Mouse (Mus musculus) heart, adult 2 months (tissue): Measurements from ENCODE around the gene Gdpgp1. TPM values are rescaled to one million over a fixed set of nuclear protein-coding genes. Genes with fewer than 3 reads are reported as not detected.

Source experiments
- DNase-seq, 2 experiments: peaks; one replicate each; pipeline ENCODE4 v3.0.0; 2021
- H3K27ac ChIP-seq: fragments of 200-600 bp; 2 replicates; pipeline ENCODE4 v1.8.1; 2022
- H3K27me3 ChIP-seq: fragments of 200-500 bp; 2 replicates; pipeline ENCODE4 v1.6.1; 2012; ENCODE audit warnings: mild to moderate bottlenecking, low read length, inconsistent platforms, mixed read lengths; ENCODE audit not compliant: control insufficient read depth, insufficient read depth
- H3K36me3 ChIP-seq: fragments of 200-500 bp; 2 replicates; pipeline ENCODE4 v1.6.1; 2012; ENCODE audit warnings: low read length, inconsistent platforms; ENCODE audit not compliant: control insufficient read depth, insufficient read depth
- H3K4me1 ChIP-seq: fragments of 200-500 bp; 2 replicates; pipeline ENCODE4 v1.6.1; 2011; ENCODE audit warnings: low read length; ENCODE audit not compliant: control insufficient read depth, insufficient read depth
- H3K4me3 ChIP-seq: fragments of 200-600 bp; 2 replicates; pipeline ENCODE4 v1.8.1; 2022
- H3K79me2 ChIP-seq: fragments of 200-500 bp; replicated peaks from 2 replicates; pipeline ENCODE4 v1.6.1; 2012; ENCODE audit warnings: mild to moderate bottlenecking, inconsistent platforms, low read length, moderate library complexity, mixed read lengths; ENCODE audit not compliant: control insufficient read depth, insufficient read depth
- H3K9ac ChIP-seq: fragments of 200-500 bp; 2 replicates; pipeline ENCODE4 v1.6.1; 2012; ENCODE audit warnings: low read depth, mild to moderate bottlenecking, control low read depth, inconsistent platforms, low read length, mixed read lengths
- CTCF ChIP-seq: fragments of 200-600 bp; IDR thresholded peaks from 2 replicates; pipeline ENCODE4 v1.8.1; 2022; ENCODE audit warnings: antibody characterized with exemption, mild to moderate bottlenecking, moderate library complexity
- EP300 ChIP-seq: fragments of 200-500 bp; IDR thresholded peaks from 2 replicates; pipeline ENCODE4 v1.6.1; 2011; ENCODE audit warnings: low read depth, low read length, control low read depth; ENCODE audit not compliant: insufficient read depth
- POLR2A ChIP-seq: fragments of 200-500 bp; IDR thresholded peaks from 2 replicates; pipeline ENCODE4 v1.6.1; 2011; ENCODE audit warnings: mild to moderate bottlenecking, low read depth, low read length, control low read depth; ENCODE audit not compliant: insufficient read depth
- WGBS: fragments of 180-500 bp; shearing (Covaris S2); methylation state at CpG from one replicate; pipeline ENCODE4 v1.1.7; 2018; 5-methylcytosine and 5-hydroxymethylcytosine counted together
- intact Hi-C: fragments of 180-260 bp; cut with DNase I; formaldehyde crosslinking; loops from one replicate; pipeline ENCODE4 v1.15.1; 2025
- polyA plus RNA-seq: library from polyadenylated mRNA; depleted of rRNA; stranded (reverse); fragments of >200 nt; gene quantifications from 2 replicates; pipeline ENCODE4 v1.2.3, GENCODE M21; 2012
- total RNA-seq, 2 experiments: library from RNA; stranded (reverse); gene quantifications; 2 replicates each; pipeline ENCODE4 v1.2.3; 2021

Gdpgp1 gene
- total and polyA plus RNA-seq, 3 experiments: 1.4 to 2.2 (median 1.5) TPM

DNA sequence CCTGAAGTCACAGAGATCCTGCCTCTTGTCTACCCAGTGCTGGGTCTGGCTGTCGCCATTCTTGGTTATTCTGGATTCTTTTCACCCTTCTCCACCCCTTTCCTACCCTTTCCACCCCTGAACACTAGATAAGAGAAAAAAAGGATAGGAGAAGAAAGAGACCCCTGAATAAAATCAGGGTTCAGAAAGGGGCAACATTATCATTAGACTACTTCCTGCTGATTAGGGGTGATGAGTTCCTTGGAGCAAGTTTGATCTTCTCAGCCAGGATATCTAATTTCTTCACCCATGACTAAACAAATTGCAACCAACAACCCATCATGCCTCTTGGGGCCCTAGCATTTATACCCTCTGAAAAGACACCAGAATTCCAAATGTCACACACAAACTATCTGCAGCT, 35.1 kb downstream of the Gdpgp1 start:
- no peaks in the 10 kb centered on the region for H3K27me3 ChIP-seq
- WGBS: 63% methylated on average over 1 of the region's 1 CpGs
- intact Hi-C loops: no loop called here
- H3K4me3 ChIP-seq: no peak overlapping the region
- no peaks in the 10 kb centered on the region for H3K36me3 ChIP-seq
- TF ChIP-seq EP300 (no peak), POLR2A (no peak)
- no peak for DNase-seq
- peaks cover 2% of the 10 kb centered on the region for H3K4me1 ChIP-seq
- H3K79me2 ChIP-seq: no peaks in the 10 kb centered on the region
- no peak overlapping the region for H3K27ac ChIP-seq
- no peak overlapping the region for H3K9ac ChIP-seq

DNA sequence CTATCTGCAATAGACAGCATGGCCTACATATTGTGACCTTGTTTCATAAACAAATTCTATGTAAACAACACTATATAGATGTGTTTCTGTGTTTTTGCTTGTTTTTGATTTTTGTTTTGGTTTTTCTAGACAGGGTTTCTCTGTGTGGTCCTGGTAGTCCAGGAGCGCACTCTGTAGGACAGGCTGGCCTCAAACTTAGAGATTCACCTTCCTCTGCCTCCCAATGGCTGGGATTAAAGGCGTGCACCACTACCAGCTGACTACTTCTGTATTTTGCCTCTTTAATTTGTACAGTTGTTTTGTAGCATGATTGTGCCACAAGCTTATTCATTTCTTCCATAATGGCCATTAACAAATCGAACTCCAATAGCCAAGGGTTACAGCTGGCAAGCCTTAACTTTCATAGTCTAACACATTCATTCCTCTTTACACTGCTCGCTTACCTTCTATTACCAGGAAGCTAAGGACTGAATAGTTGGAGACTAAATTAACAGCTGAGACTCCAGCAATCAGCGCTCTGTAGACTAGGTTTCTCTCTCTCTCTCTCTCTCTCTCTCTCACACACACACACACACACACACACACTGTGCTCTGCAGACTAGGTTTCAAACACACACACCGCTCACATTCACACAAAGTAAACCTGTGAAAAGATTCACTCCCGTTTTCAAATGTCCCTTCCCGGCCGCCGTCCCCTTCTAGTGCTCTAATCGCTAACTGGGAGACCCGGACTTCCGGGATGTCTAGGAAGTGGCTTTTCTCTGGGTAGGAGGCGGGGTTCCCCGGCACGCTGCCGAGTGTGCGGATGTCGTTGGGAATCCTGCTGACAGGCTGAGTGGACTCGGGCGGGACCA, 36.5 kb downstream of the Gdpgp1 start, which contains the start of gene Vps33b:
Gene Vps33b, plus strand, starts transcription at position 753 of the 854 bp plus-strand sequence.
- peak within 1 kb of the TSS; percentile 78 for H3K9ac ChIP-seq
- DNase-seq: peak; percentile 95 to 96
- WGBS: 3% methylated on average over 21 of the region's 21 CpGs
- TF ChIP-seq POLR2A (peak; percentile 58), EP300 (peak; percentile 42; the same call in 1 of the 2 replicates), CTCF (no peak)
- peaks cover 2% of the 10 kb centered on the region for H3K4me1 ChIP-seq
- no peaks in the 10 kb centered on the region for H3K79me2 ChIP-seq
- intact Hi-C loops: loop anchor here (1.0 kb wide), 1 partner anchor 8 kb away; the partner anchor contains the start of gene Ngrn
- peak within 1 kb of the TSS; percentile 45 for H3K27ac ChIP-seq
- no peaks in the 10 kb centered on the region for H3K27me3 ChIP-seq
- H3K36me3 ChIP-seq: no peaks in the 10 kb centered on the region
- H3K4me3 ChIP-seq: peak within 1 kb of the TSS; percentile 92

DNA sequence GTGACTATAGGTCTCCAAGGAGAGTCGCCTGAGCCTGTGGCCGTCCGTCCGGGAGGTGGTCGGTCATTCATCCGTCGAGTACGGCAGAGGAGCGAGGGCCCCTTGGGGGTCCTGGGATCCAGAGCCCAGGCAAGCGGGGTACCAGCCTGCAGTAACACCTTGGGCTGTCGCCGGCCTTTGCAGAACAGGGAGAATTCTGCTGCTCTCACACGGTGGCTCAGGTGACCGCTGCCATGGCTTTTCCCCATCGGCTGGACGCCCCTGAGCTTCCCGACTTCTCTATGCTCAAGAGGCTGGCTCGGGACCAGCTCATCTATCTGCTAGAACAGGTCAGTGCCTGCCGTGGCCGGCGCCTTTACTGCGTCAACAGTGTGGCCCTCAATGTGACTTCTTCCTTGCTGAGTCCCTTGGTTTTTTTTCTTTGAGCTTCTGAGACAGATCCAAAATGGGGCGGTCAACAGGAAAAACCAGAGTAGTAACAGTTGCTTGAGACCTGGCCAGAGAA, 37.1 kb downstream of the Gdpgp1 start:
- intact Hi-C loops: loop anchor here (1.0 to 2.0 kb wide), 3 partner anchors 9 to 37 kb away; partner anchors contain the start of genes Cib1, Gdpgp1 and Ngrn
- DNase-seq: no peak
- TF ChIP-seq CTCF (no peak), EP300 (no peak), POLR2A (no peak)
- Histone ChIP-seq H3K9ac (peak overlapping the region; percentile 78), H3K4me1 (peaks cover 2% of the 10 kb centered on the region), H3K79me2 (no peaks in the 10 kb centered on the region), H3K4me3 (peak overlapping the region; percentile 92), H3K27ac (peak overlapping the region; percentile 27), H3K36me3 (no peaks in the 10 kb centered on the region), H3K27me3 (no peaks in the 10 kb centered on the region)
- WGBS: under 1% methylated on average over 23 of the region's 23 CpGs

DNA sequence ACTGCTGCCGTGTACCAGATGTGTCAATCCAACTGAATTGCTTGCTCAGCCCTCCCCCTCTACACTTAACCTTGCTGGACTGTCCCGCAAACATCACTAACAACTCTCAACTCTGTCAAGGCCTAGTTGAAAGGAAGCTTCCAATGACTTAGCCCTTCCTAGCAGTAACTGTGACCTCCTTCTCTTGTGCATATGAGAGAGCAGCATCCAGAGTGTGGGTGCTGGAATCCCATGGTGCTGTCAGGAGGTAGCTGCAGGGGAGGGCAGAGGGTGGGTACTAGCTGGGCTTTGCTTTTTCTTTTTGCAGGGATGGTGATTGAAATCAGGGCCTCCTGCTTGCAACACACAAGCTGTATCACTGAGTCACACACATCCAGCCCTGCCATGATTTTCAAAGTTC, 40.8 kb downstream of the Gdpgp1 start:
- WGBS: 87% methylated on average over 2 of the region's 2 CpGs
- Histone ChIP-seq H3K27ac (no peak overlapping the region), H3K27me3 (no peaks in the 10 kb centered on the region), H3K9ac (no peak overlapping the region), H3K4me3 (no peak overlapping the region), H3K79me2 (no peaks in the 10 kb centered on the region), H3K36me3 (no peaks in the 10 kb centered on the region), H3K4me1 (peaks cover 2% of the 10 kb centered on the region)
- DNase-seq: no peak
- TF ChIP-seq EP300 (no peak), CTCF (no peak), POLR2A (no peak)
- intact Hi-C loops: no loop called here

DNA sequence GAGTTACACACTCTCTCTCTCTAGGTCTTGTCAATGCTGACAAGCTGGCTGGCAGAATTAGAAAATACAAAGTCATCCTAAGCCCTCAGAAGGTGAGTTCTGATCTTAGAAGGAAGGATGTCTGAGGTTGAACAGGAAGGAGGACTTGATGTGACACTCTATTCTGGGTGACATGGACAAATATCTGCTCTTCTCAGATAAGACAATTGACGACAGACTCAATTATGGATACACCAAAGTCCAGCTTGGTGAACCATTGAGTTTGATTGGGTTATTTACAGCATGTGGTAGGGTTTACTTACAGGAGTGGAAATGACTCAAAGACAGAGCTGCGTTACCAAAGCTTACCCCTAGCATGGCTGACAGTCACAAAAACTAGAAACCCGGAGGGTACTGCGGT, 43.7 kb downstream of the Gdpgp1 start:
- Histone ChIP-seq H3K4me1 (no peaks in the 10 kb centered on the region), H3K79me2 (no peaks in the 10 kb centered on the region), H3K27me3 (no peaks in the 10 kb centered on the region), H3K27ac (no peak overlapping the region), H3K36me3 (no peaks in the 10 kb centered on the region), H3K9ac (no peak overlapping the region), H3K4me3 (no peak overlapping the region)
- intact Hi-C loops: no loop called here
- TF ChIP-seq POLR2A: no peak
- no peak for TF ChIP-seq EP300
- TF ChIP-seq CTCF: no peak
- no peak for DNase-seq
- WGBS: 93% methylated on average over 4 of the region's 4 CpGs

DNA sequence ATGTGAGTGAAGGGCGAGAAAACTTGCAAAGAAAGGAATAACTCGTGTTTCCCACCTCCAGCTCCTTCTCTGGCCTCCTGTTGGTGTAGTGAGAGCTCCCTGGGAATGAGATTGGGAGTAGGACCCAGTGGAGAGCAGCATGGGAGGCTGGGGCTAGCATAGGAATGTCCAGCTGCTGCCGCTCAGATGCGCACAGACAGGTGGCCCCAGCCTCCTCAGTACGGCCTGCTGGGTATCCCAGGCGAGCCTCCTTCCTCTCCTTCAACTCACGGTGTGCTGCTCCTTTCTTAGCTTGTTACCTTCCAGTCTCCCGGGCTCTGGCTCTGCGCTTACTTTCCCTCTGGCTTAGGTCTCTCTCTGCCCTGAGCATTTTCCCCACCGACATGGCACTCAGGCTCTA, 47.4 kb downstream of the Gdpgp1 start:
- no peaks in the 10 kb centered on the region for H3K79me2 ChIP-seq
- 87% methylated on average over 10 of the region's 10 CpGs for WGBS
- TF ChIP-seq POLR2A (no peak), EP300 (no peak), CTCF (no peak)
- H3K9ac ChIP-seq: no peak overlapping the region
- H3K36me3 ChIP-seq: no peaks in the 10 kb centered on the region
- H3K27me3 ChIP-seq: no peaks in the 10 kb centered on the region
- intact Hi-C loops: no loop called here
- no peak overlapping the region for H3K4me3 ChIP-seq
- no peak for DNase-seq
- H3K4me1 ChIP-seq: no peaks in the 10 kb centered on the region
- H3K27ac ChIP-seq: no peak overlapping the region
